Mouse (Mus musculus) thymus, postnatal 25 days (tissue): ENCODE data around the gene Olfr661.

ENCODE experiments used
- DNase-seq: peaks from one replicate; pipeline ENCODE4 v3.0.0; 2022

Olfr661 gene

GRCm38 (mm10) chr7:104686201-104686600 lies at the start of gene Olfr661:
Gene Olfr661, plus strand, starts transcription at chr7:104686501.
- no peak for DNase-seq

GRCm38 (mm10) chr7:104646841-104647482 lies 39.3 kb upstream of the Olfr661 start, which contains the start of gene Olfr658:
Gene Olfr658, minus strand, starts transcription at chr7:104647305.
- DNase-seq = peak; percentile 19

DNA sequence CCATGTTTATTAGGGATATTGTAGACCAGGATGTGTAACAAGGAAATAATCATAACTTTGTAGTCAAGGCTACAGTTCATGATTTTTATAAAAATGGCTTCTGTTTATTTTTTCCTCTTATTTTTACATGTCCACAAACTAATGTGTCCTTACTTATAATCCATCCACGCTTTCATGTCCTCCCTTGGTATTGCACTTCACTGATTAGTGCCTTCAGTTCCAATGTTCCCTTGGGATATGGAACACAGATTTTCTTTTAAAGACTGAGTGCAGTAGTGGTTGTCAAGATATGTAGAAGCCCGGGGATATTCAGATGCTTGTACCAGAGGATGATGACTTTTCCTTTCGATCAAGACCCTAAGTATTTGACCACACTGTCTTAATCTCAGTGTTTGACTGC lies 19.8 kb upstream of the Olfr661 start, which contains the start of gene Olfr659:
TSS of gene Olfr659 (plus strand) at position 301 of the 400 bp plus-strand sequence.
- DNase-seq = no peak
